Mouse (Mus musculus): ENCODE measurements around the gene Dthd1.

Dthd1 gene

GRCm38 (mm10) chr5:62858282-62858681 is 44.7 kb downstream of the Dthd1 start:
- DNase-seq (ENCODE audit: low read depth, low spot score) = no peak

- DNase-seq (ENCODE audit: low read depth, low spot score) = no peak
Observed at GRCm38 (mm10) chr5:62864348-62864747, 50.7 kb downstream of the Dthd1 start.

DNA sequence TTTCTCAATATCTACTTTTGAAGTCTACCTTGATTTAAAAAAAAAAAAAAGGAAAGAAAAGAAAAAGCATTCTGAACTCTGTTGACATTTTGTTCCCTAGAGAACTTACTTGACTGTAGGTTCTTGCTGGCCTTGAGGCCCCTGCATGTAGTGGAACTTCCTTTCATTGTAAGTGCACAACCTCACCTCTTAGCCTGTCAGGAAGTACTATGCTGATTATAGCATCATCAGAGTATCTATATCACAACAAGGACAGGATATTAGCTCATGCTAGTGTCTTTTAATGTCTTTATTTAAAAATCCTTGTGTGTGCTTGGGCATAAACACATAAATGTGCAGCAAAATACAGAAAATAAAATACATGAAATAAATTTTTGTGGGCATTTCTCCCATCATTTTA is 53.4 kb downstream of the Dthd1 start:
- no peak for DNase-seq (ENCODE audit: low read depth, low spot score)

GRCm38 (mm10) chr5:62879530-62879929 is 65.9 kb downstream of the Dthd1 start:
- DNase-seq (ENCODE audit: low read depth, low spot score) = no peak

DNA sequence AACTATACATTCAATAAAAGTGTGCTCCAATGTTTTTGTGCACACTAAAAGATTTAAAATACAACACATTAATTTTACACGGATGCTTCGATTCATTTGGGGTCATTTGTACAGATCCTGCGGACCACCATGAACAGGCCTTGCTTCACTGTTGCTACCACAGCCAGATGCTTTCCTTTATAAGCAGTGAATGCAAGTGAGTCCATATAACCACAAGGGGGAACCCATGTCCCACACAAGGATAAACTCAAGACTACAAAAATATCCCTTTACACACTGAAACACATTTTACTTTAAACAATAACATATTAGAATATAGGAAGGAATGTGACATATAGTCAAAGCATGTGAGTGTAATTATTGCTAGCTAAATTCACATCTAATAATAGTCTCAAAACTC is 81.7 kb downstream of the Dthd1 start:
- DNase-seq (ENCODE audit: low read depth, low spot score) = peak; percentile 47

- DNase-seq (ENCODE audit: low read depth, low spot score) = no peak
Observed at GRCm38 (mm10) chr5:62906954-62907353, 93.3 kb downstream of the Dthd1 start.

- DNase-seq (ENCODE audit: low read depth, low spot score) = no peak
Observed at GRCm38 (mm10) chr5:62909074-62909473, 95.5 kb downstream of the Dthd1 start.

DNA sequence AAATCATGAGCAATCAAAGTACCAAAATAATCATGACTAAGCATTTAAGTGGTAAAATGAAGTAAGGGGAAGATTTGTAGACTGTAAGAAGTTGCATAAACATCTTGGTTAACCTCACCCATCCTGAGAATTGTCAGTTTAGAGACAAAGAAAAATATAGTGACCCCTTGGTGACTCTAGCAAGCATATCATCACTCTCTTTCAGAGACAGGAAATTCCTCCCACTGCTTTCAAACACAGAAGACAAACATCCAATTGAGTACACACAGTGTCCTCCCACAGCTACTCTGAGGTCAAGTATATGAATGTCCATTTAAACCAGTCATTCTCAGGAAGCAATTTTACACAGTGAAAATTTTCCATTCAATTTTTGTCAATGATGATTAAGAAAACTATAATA is 111.0 kb downstream of the Dthd1 start:
- DNase-seq (ENCODE audit: low read depth, low spot score) = peak; percentile 20

Data from mesoderm, embryonic 11.5 days (tissue).